Mouse (Mus musculus): Measurements from ENCODE around the gene Cbx5. TPM values are rescaled to one million over a fixed set of nuclear protein-coding genes. Genes with fewer than 3 reads are reported as not detected.

Gene Cbx5
- total RNA-seq, 1 experiment, result 226 TPM

GRCm38 (mm10) chr15:103157585-103157984 lies 82.0 kb downstream of the Cbx5 start:
- H3K9me3 ChIP-seq (ENCODE audit: control insufficient read depth, insufficient read depth, low read depth, low read length), result no peaks in the 10 kb centered on the region
- H3K9ac ChIP-seq (ENCODE audit: insufficient read depth, low read depth, low read length, poor library complexity, severe bottlenecking), result no peak overlapping the region
- DNase-seq (ENCODE audit: low read depth, low spot score), result no peak
- in situ Hi-C loops (cut with MboI; ENCODE audit: low sequenced_read_pairs in 2 of 2, unreplicated experiment in 2 of 2), result no loop called here
- H3K4me3 ChIP-seq (ENCODE audit: insufficient read depth in 1 of 2, low read depth in 1 of 2, low read length in 2 of 2, poor library complexity in 1 of 2, severe bottlenecking in 1 of 2), result no peak overlapping the region
- no peaks in the 10 kb centered on the region for H3K36me3 ChIP-seq (ENCODE audit: control insufficient read depth, insufficient read depth, low read length, poor library complexity, severe bottlenecking)
- no peak overlapping the region for H3K27ac ChIP-seq (ENCODE audit: insufficient read depth, low read depth, low read length, poor library complexity, severe bottlenecking)
- H3K4me1 ChIP-seq (ENCODE audit: control insufficient read depth in 2 of 2, insufficient read depth in 2 of 2, low read length in 2 of 2, poor library complexity in 1 of 2), result peaks cover 2 to 11% of the 10 kb centered on the region in 2 experiments; a peak in 1 of 4 replicates
- TF ChIP-seq MAFK (IDR thresholded peaks at IDR 0.05; ENCODE audit: insufficient read depth, low read depth, low read length) (no peak), ZNF384 (IDR thresholded peaks at IDR 0.05; ENCODE audit: low read depth, low read length) (no peak), ZC3H11A (IDR thresholded peaks at IDR 0.05; ENCODE audit: borderline replicate concordance, low read depth, low read length) (no peak), CHD2 (IDR thresholded peaks at IDR 0.05; ENCODE audit: low read depth, low read length) (no peak)

- Histone ChIP-seq H3K9ac (ENCODE audit: insufficient read depth, low read depth, low read length, poor library complexity, severe bottlenecking) (no peak overlapping the region), H3K4me1 (ENCODE audit: control insufficient read depth in 2 of 2, insufficient read depth in 2 of 2, low read length in 2 of 2, poor library complexity in 1 of 2) (peaks cover 2 to 9% of the 10 kb centered on the region in 2 experiments; a peak in 1 of 4 replicates), H3K9me3 (ENCODE audit: control insufficient read depth, insufficient read depth, low read depth, low read length) (no peaks in the 10 kb centered on the region), H3K36me3 (ENCODE audit: control insufficient read depth, insufficient read depth, low read length, poor library complexity, severe bottlenecking) (no peaks in the 10 kb centered on the region), H3K27ac (ENCODE audit: insufficient read depth, low read depth, low read length, poor library complexity, severe bottlenecking) (no peak overlapping the region), H3K4me3 (ENCODE audit: insufficient read depth in 1 of 2, low read depth in 1 of 2, low read length in 2 of 2, poor library complexity in 1 of 2, severe bottlenecking in 1 of 2) (no peak overlapping the region)
- in situ Hi-C loops (cut with MboI; ENCODE audit: low sequenced_read_pairs in 2 of 2, unreplicated experiment in 2 of 2), result no loop called here
- TF ChIP-seq CHD2 (IDR thresholded peaks at IDR 0.05; ENCODE audit: low read depth, low read length) (no peak), MAFK (IDR thresholded peaks at IDR 0.05; ENCODE audit: insufficient read depth, low read depth, low read length) (no peak), ZNF384 (IDR thresholded peaks at IDR 0.05; ENCODE audit: low read depth, low read length) (no peak), ZC3H11A (IDR thresholded peaks at IDR 0.05; ENCODE audit: borderline replicate concordance, low read depth, low read length) (no peak), HCFC1 (IDR thresholded peaks at IDR 0.05; ENCODE audit: borderline replicate concordance, insufficient read depth, low read length) (no peak)
- no peak for DNase-seq (ENCODE audit: low read depth, low spot score)
Observed at GRCm38 (mm10) chr15:103156890-103157289, 82.7 kb downstream of the Cbx5 start.

- no peak overlapping the region for H3K27ac ChIP-seq (ENCODE audit: insufficient read depth, low read depth, low read length, poor library complexity, severe bottlenecking)
- TF ChIP-seq CHD2 (IDR thresholded peaks at IDR 0.05; ENCODE audit: low read depth, low read length) (no peak), HCFC1 (IDR thresholded peaks at IDR 0.05; ENCODE audit: borderline replicate concordance, insufficient read depth, low read length) (no peak), MAFK (IDR thresholded peaks at IDR 0.05; ENCODE audit: insufficient read depth, low read depth, low read length) (no peak), ZC3H11A (IDR thresholded peaks at IDR 0.05; ENCODE audit: borderline replicate concordance, low read depth, low read length) (no peak), ZNF384 (IDR thresholded peaks at IDR 0.05; ENCODE audit: low read depth, low read length) (no peak)
- no peak overlapping the region for H3K9ac ChIP-seq (ENCODE audit: insufficient read depth, low read depth, low read length, poor library complexity, severe bottlenecking)
Observed at GRCm38 (mm10) chr15:103155366-103156321, 84.0 kb downstream of the Cbx5 start.

DNA sequence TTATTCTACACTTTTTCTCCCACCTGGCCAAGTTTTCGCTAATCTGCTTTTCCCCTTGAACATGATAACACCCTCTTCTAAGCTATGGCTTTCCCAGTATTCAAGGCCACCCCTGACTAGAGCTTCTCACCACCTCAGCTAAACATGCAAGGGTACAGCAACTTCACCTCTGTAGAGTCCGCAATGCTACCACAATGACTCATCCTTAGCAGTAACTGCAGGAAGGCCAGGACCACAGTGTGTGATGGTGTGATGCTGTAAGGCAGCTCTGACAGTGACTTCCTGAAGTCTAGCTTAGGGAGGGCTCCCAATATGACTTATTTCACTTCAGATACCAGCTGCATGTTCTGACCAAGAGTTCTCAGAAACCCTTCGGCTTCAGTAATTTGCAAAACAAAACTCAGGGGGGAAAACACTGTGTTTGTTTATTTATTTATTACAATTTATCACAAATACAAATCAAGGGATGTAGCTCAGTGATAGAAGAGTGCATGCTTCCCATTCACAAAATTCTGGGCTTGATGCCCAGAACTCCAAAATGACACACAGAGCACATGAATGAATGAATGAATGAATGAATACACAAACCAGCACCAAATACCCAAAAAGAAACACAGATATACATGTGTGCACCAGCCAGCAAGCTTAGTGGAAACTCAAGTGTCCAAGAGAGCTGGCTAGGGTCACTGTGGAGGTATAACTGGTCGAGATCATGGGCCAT lies 86.6 kb downstream of the Cbx5 start:
- H3K27ac ChIP-seq (ENCODE audit: insufficient read depth, low read depth, low read length, poor library complexity, severe bottlenecking), result no peak overlapping the region
- no peaks in the 10 kb centered on the region for H3K36me3 ChIP-seq (ENCODE audit: control insufficient read depth, insufficient read depth, low read length, poor library complexity, severe bottlenecking)
- no peak for TF ChIP-seq MAFK (IDR thresholded peaks at IDR 0.05; ENCODE audit: insufficient read depth, low read depth, low read length)
- peaks cover 2 to 9% of the 10 kb centered on the region in 2 experiments; a peak in 1 of 4 replicates for H3K4me1 ChIP-seq (ENCODE audit: control insufficient read depth in 2 of 2, insufficient read depth in 2 of 2, low read length in 2 of 2, poor library complexity in 1 of 2)
- no peak overlapping the region for H3K4me3 ChIP-seq (ENCODE audit: insufficient read depth in 1 of 2, low read depth in 1 of 2, low read length in 2 of 2, poor library complexity in 1 of 2, severe bottlenecking in 1 of 2)
- DNase-seq (ENCODE audit: low read depth, low spot score), result no peak
- no peaks in the 10 kb centered on the region for H3K9me3 ChIP-seq (ENCODE audit: control insufficient read depth, insufficient read depth, low read depth, low read length)
- H3K9ac ChIP-seq (ENCODE audit: insufficient read depth, low read depth, low read length, poor library complexity, severe bottlenecking), result no peak overlapping the region
- in situ Hi-C loops (cut with MboI; ENCODE audit: low sequenced_read_pairs in 2 of 2, unreplicated experiment in 2 of 2), result no loop called here

More at GRCm38 (mm10) chr15:103155366-103156321, 84.0 kb downstream of the Cbx5 start:
- no peak for DNase-seq (ENCODE audit: low read depth, low spot score)
- Histone ChIP-seq H3K4me1 (ENCODE audit: control insufficient read depth in 2 of 2, insufficient read depth in 2 of 2, low read length in 2 of 2, poor library complexity in 1 of 2) (peaks cover 2 to 9% of the 10 kb centered on the region in 2 experiments; a peak in 1 of 4 replicates), H3K4me3 (ENCODE audit: insufficient read depth in 1 of 2, low read depth in 1 of 2, low read length in 2 of 2, poor library complexity in 1 of 2, severe bottlenecking in 1 of 2) (no peak overlapping the region), H3K36me3 (ENCODE audit: control insufficient read depth, insufficient read depth, low read length, poor library complexity, severe bottlenecking) (no peaks in the 10 kb centered on the region), H3K9me3 (ENCODE audit: control insufficient read depth, insufficient read depth, low read depth, low read length) (no peaks in the 10 kb centered on the region)
- in situ Hi-C loops (cut with MboI; ENCODE audit: low sequenced_read_pairs in 2 of 2, unreplicated experiment in 2 of 2), result no loop called here

All from ES-E14 (cell line).